Mouse (Mus musculus) intestine, postnatal 0 days (tissue): ENCODE measurements at regions not wholly inside any gene's neighbourhood (a gene's known extent, or its start where the extent isn't known, plus 50 kb on each side); places are given as distances from the start of the nearest gene placed in this dataset.

Experiments
- ATAC-seq: fragments of 200-750 bp; cut with Nextera tagmentation; 2 replicates; pipeline ENCODE4 v1.8.0; 2017; ENCODE audit warnings: mild to moderate bottlenecking, moderate TSS enrichment, moderate library complexity
- H3K27ac ChIP-seq: fragments of 300-500 bp; sonication (generic); 2 replicates; pipeline ENCODE4 v1.5.1; 2014; ENCODE audit warnings: mild to moderate bottlenecking, low read depth, low read length, moderate library complexity
- H3K27me3 ChIP-seq: fragments of 300-500 bp; sonication (generic); replicated peaks from 2 replicates; pipeline ENCODE4 v1.6.1; 2014; ENCODE audit warnings: low read length, mixed read lengths; ENCODE audit not compliant: control insufficient read depth, insufficient read depth
- H3K36me3 ChIP-seq: fragments of 300-500 bp; sonication (generic); 2 replicates; pipeline ENCODE4 v1.6.1; 2014; ENCODE audit warnings: mild to moderate bottlenecking, moderate library complexity; ENCODE audit not compliant: control insufficient read depth, insufficient read depth
- H3K4me1 ChIP-seq: fragments of 300-500 bp; sonication (generic); replicated peaks from 2 replicates; pipeline ENCODE4 v1.6.1; 2014; ENCODE audit warnings: antibody characterized with exemption, low read length, mixed read lengths; ENCODE audit not compliant: control insufficient read depth, insufficient read depth
- H3K4me2 ChIP-seq: fragments of 300-500 bp; sonication (generic); replicated peaks from 2 replicates; pipeline ENCODE4 v1.6.1; 2014; ENCODE audit warnings: low read depth, mild to moderate bottlenecking, moderate library complexity
- H3K4me3 ChIP-seq: fragments of 300-500 bp; sonication (generic); 2 replicates; pipeline ENCODE4 v1.5.1; 2014; ENCODE audit warnings: low read depth, low read length
- H3K9ac ChIP-seq: fragments of 300-500 bp; sonication (generic); 2 replicates; pipeline ENCODE4 v1.6.1; 2014; ENCODE audit warnings: mild to moderate bottlenecking, low read depth, low read length
- H3K9me3 ChIP-seq: fragments of 300-500 bp; sonication (generic); 2 replicates; pipeline ENCODE4 v1.6.1; 2016; ENCODE audit warnings: mixed run types; ENCODE audit not compliant: control insufficient read depth
- CTCF ChIP-seq: sonication (generic); IDR thresholded peaks from 2 replicates; pipeline ENCODE4 v1.5.1; 2016; ENCODE audit warnings: low read depth, mild to moderate bottlenecking, control low read depth, antibody characterized with exemption, moderate library complexity
- WGBS: fragments of 180-500 bp; shearing (Covaris S2); extraction: QIAGEN DNeasy Blood & Tissue Kit; methylation state at CpG from one replicate; pipeline ENCODE4 v1.1.7; 2014; 5-methylcytosine and 5-hydroxymethylcytosine counted together

DNA sequence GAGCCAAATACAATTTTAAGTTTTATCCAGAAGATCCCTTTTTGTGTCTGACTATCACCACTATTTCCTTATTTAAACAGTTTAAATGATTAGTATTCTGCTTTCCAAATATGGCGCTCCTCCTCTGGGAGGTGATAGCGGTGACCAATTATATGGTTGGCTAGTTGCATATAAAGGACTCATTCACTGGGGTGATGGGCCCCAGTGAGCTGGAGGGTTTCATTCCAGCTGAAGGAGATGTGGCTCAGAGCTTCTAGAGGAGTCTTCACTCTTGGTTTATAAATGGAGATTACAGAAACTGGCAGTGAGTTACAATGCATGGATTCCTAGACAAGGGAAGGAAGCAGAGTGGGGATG lies 50.7 kb upstream of the Gm7361 start:
- Histone ChIP-seq H3K4me1 (no peaks in the 10 kb centered on the region), H3K4me2 (no peak overlapping the region), H3K36me3 (no peaks in the 10 kb centered on the region), H3K9ac (no peak overlapping the region), H3K9me3 (no peaks in the 10 kb centered on the region), H3K4me3 (no peak overlapping the region), H3K27me3 (no peaks in the 10 kb centered on the region), H3K27ac (no peak overlapping the region)
- no peak for TF ChIP-seq CTCF
- no peak for ATAC-seq
- 86% methylated on average over 2 of the region's 2 CpGs for WGBS

DNA sequence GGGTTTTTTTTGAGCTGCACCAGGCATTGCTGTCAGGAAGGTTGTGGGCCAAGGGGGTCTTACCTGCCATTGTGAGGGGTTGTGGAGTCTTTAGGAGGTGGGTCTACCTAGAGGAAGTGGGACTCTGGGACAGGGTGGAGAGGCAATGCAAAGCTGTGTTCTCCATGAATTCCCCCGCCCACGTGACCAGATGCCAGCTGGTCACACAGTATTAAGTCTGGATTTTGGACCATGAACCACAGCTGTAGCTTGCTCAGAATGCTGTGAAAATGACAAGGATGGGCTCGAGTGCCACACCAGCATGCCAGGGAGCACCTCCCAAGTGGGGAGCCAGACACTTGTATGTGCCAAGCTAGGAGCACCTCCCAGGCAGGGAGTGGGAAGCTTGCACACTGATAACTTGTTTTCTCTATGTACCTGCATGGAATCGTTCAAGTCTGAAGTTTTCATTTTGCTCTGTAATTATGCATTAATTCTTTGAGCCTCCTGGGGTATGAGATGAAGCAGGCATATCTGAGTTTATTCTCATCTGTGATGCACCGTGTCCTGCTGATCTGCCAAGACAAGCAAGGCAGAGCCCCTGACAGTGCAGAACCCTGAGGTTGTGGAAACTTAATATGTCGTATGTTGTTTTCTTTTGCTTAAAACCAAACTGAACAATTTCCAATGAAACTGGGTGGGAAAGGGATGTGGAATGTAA lies 51.3 kb upstream of the Gm7361 start:
- H3K4me1 ChIP-seq, result no peaks in the 10 kb centered on the region
- no peaks in the 10 kb centered on the region for H3K27me3 ChIP-seq
- H3K9me3 ChIP-seq, result no peaks in the 10 kb centered on the region
- H3K4me2 ChIP-seq, result no peak overlapping the region
- ATAC-seq, result no peak
- H3K36me3 ChIP-seq, result no peaks in the 10 kb centered on the region
- WGBS, result 84% methylated on average over 6 of the region's 6 CpGs
- H3K4me3 ChIP-seq, result no peak overlapping the region
- no peak overlapping the region for H3K9ac ChIP-seq
- no peak for TF ChIP-seq CTCF
- no peak overlapping the region for H3K27ac ChIP-seq

DNA sequence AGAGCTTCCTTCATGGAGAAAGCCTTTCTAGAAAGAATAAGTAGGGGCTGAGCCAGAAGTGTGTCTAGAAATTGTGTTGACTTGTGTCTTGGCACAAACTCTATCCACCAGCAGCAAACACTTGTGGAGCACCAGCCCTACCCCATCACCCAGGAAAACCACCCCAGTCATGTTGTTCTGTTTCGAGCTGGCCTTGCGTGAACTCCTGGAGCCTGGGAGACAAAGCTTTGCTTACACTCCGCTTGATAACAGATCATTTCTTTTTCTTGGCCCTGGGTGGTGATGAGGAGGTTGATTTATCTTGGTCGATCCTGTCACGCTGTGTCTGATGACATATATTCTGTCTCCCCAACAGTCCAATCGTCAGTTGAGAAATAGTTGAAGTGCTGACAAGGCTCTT lies 55.0 kb upstream of the Gm7361 start:
- TF ChIP-seq CTCF, result no peak
- Histone ChIP-seq H3K4me2 (no peak overlapping the region), H3K36me3 (no peaks in the 10 kb centered on the region), H3K9me3 (no peaks in the 10 kb centered on the region), H3K4me3 (no peak overlapping the region), H3K9ac (no peak overlapping the region), H3K4me1 (no peaks in the 10 kb centered on the region), H3K27ac (no peak overlapping the region), H3K27me3 (no peaks in the 10 kb centered on the region)
- ATAC-seq, result no peak
- WGBS, result 90% methylated on average over 6 of the region's 6 CpGs

DNA sequence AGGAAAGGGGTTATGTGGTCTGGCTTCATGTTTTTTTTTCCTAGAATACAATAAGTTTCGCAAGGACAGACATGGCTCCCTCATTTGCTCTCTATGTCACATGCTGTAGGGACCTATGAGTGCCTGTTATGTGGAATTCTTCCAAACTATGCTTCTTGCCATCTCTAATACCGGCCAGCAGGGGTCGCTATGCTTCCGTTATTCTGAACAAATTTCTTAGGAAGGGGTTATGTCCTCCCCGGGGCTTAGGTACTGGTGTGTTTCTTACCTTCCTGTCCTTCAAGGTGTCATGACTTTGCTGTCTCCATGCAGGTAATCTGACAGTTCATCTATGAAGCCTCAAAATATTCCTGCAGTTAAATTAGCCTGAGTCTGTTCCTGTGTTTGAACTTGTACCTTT lies 68.1 kb upstream of the Gm7361 start:
- ATAC-seq, result no peak

DNA sequence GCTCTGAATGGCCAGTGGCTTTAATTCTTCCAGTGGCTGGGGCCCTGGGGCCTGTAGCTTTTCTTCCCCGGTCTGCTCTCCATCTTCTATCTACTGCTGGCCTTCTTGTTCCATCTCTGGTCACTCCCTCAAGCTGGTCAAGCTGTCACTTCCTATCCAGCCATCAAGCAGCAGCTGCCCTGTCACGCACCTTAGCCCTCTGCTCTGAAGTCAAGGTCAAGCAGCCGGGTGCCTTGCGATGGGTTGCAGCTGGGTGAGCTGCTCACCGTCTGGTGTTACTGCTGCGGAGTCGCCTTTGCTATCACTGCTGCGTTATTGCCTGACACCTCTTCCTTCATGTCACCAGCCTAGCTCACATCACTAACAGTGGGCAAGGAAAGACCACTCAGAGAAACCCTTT lies 66.0 kb upstream of the Gm10220 start:
- WGBS, result 67% methylated on average over 8 of the region's 8 CpGs
- Histone ChIP-seq H3K27ac (no peak overlapping the region), H3K4me2 (no peak overlapping the region), H3K27me3 (no peaks in the 10 kb centered on the region), H3K4me3 (no peak overlapping the region), H3K4me1 (no peaks in the 10 kb centered on the region), H3K9ac (no peak overlapping the region), H3K36me3 (no peaks in the 10 kb centered on the region), H3K9me3 (no peaks in the 10 kb centered on the region)
- TF ChIP-seq CTCF, result no peak
- ATAC-seq, result no peak

More for the DNA sequence above, 68.1 kb upstream of the Gm7361 start:
- Histone ChIP-seq H3K4me3 (no peak overlapping the region), H3K27me3 (no peaks in the 10 kb centered on the region), H3K4me1 (no peaks in the 10 kb centered on the region), H3K9me3 (no peaks in the 10 kb centered on the region), H3K36me3 (no peaks in the 10 kb centered on the region), H3K27ac (no peak overlapping the region), H3K9ac (no peak overlapping the region), H3K4me2 (no peak overlapping the region)
- TF ChIP-seq CTCF, result peak; percentile 61
- 10% methylated on average over 5 of the region's 5 CpGs for WGBS

DNA sequence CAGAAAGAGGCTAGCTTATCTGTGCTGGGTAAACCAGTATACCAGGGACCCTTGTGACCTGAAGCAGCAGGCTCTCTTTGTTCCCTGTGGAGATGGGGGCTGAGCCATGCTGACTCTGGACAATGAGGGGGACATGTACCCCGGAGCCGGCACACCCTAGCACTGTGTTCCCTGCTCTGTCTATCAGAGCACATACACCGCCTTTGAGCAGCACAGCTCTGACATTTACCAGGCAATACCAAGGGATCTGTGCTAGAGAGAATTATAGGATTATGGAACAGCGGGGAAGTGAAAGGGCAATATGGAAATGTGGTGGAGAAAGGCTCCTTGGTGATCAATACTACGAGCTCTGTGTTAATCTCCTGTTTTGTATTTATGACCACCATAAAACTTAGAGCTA lies 64.2 kb upstream of the Gm10220 start:
- Histone ChIP-seq H3K9me3 (no peaks in the 10 kb centered on the region), H3K9ac (no peak overlapping the region), H3K4me2 (no peak overlapping the region), H3K27ac (no peak overlapping the region), H3K36me3 (no peaks in the 10 kb centered on the region), H3K27me3 (no peaks in the 10 kb centered on the region), H3K4me1 (no peaks in the 10 kb centered on the region), H3K4me3 (no peak overlapping the region)
- no peak for TF ChIP-seq CTCF
- ATAC-seq, result no peak
- WGBS, result 19% methylated on average over 5 of the region's 5 CpGs

DNA sequence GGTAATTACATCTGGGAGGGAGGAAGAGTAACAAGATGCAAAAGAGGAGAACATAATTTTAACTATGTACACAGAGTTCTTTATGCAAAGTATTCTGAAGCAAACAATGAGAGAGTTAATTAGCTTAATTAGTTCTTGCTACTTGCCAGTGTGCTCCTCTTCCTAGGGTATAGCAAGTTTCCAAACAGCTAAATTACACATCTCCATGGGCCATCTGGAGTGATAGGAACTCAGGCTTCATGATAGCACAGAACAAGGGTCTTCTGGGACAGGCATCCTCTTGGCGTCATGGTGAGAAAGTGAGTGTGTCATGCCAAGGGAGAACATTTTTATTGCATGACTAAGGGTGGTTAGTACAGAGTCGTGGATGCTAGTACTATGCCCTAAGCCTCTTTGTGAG lies 54.8 kb upstream of the Gm10220 start:
- no peak for TF ChIP-seq CTCF
- no peaks in the 10 kb centered on the region for H3K36me3 ChIP-seq
- 75% methylated on average over 2 of the region's 2 CpGs for WGBS

More for the DNA sequence above, 54.8 kb upstream of the Gm10220 start:
- Histone ChIP-seq H3K27ac (no peak overlapping the region), H3K4me3 (no peak overlapping the region), H3K4me2 (no peak overlapping the region), H3K27me3 (no peaks in the 10 kb centered on the region), H3K9ac (no peak overlapping the region), H3K4me1 (no peaks in the 10 kb centered on the region), H3K9me3 (no peaks in the 10 kb centered on the region)
- no peak for ATAC-seq
